Mouse (Mus musculus): ENCODE data around the gene Srsf7.
"Not testable (repeated sequence)": the region's sequence is repeated elsewhere in the genome, so short reads cannot be mapped to it uniquely, and the experiment has no call there.

The Srsf7 gene

DNA sequence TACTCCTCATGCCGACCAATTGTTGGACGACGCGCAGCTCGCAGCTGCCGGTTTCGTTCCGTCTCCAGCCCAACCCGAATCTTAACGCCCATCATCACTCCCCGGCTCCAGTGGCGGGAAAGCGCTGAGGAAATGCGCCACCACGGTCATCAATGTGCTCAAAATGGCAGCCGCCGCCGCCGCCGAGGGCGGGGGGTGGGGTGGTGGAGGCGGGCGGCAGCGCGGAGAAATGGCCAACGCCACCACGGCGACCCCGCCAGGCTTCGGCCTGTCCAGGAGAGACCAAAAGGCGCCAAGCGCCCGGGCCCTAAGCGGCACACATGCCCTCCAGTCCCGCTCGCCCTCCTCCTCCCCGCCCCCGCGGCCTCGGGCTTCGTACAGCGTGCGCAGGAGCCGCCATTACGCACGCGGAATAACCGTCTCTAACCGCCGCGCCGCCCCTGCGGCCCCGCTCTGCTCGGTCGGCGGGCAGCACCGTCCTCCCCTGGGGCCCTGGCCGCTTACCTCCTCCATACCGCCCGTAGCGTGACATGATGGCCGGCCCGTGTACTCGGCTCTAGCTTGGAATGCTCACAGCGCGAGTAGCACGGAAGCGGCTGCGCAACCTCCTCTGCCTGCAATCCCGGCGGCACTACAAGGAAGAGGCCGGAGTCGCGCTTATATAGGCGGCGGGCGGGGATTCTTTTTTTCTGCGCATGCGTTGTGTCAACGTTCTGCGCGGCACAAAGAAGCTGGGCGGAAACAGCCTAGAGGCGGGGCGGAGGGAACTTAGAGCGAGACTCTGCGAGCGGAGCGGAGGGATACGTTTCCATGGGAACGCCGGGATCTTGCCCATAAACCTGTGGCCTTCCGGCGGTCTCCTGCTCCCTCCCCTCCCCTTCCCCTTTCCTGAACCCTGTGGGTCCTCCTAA lies at the start of gene Srsf7, which contains the start of gene Ttc39d:
Gene Srsf7 (minus strand): TSS at position 637 of the 911 bp plus-strand sequence.
Gene Ttc39d (plus strand): TSS at position 790 of the 911 bp plus-strand sequence.
- DNase-seq (ENCODE audit: low spot score in 2 of 2) = peak; percentile 96 to 98

GRCm38 (mm10) chr17:80255208-80255607 lies 48.1 kb upstream of the Srsf7 start:
- DNase-seq (ENCODE audit: low spot score in 2 of 2) = no peak

DNA sequence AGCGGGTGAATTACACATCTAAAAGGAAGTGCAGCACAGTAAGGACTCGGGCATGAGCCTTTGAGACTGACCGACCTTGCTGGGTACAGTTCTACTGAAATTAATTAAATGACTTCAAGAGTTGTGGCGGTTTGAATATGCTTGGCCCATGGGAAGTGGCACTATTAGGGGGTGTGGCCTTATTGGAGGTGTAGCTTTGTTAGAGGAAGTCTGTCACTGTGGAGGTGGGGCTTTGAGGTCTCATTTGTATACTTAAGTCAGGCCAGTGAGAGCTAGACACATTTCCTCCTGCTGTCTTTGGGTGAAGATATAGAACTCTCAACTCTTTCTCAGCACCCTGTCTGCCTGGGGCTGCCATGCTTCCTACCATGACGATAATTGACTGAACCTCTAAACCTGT lies 47.3 kb upstream of the Srsf7 start:
- no peak for DNase-seq (ENCODE audit: low spot score in 2 of 2)

- no peak for DNase-seq (ENCODE audit: low spot score in 2 of 2)
Measured at GRCm38 (mm10) chr17:80252757-80253525, 45.8 kb upstream of the Srsf7 start.

DNA sequence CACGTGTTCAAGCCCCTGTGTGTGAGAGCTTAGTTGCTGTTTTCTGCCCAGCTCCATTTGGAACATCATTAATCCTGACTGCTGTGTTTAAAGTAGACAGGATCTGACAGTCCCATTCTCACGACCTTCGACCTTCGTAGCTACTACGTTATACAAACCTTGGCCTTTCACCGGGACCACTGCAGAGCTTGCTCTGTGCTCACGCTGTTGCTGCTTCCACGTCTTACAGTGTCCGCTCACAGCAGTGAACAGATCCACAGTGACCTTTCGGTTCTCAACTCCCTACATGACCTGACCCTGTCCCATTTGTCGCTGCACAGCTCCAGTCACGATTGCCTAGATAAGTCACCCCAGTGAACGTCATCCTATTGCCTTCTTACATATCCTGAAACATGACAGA lies 36.0 kb upstream of the Srsf7 start:
- DNase-seq (ENCODE audit: low spot score in 2 of 2) = no peak

DNA sequence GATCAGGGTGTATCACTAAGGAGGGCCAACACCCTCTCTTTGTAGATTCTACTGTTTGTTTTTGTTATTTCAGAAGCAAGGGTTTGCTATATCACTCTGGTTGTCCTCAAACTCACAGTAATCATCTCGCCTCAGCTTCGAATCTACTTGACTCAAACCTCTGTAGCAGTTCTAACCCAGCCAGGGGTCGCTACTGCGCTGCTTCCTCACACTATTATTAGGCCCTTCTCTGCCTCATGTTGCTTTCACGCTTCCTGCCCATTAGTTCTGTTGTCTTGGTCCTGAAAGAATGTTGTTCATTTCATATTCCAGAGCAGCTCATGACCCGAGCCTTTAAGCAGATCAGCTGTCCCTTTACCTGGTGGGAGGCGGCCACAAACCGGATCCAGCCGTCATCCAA lies 34.5 kb upstream of the Srsf7 start:
- no peak for DNase-seq (ENCODE audit: low spot score in 2 of 2)

DNA sequence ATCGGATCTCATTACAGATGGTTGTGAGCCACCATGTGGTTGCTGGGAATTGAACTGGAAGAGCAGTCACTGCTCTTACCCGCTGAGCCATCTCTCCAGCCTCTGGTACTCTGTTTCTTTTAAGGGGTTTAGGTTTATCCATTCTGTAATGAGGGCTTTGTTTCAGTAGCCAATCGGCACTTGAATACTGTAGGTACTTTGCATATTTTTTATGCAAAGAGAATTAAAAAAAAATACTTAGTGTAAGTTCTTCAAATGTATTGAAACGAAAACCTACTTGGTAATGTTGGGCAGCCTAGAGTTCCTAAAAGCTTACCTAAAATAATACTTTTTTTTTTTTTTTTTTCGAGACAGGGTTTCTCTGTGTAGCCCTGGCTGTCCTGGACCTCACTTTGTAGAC lies 30.4 kb upstream of the Srsf7 start:
- DNase-seq (ENCODE audit: low spot score in 2 of 2) = no peak

DNA sequence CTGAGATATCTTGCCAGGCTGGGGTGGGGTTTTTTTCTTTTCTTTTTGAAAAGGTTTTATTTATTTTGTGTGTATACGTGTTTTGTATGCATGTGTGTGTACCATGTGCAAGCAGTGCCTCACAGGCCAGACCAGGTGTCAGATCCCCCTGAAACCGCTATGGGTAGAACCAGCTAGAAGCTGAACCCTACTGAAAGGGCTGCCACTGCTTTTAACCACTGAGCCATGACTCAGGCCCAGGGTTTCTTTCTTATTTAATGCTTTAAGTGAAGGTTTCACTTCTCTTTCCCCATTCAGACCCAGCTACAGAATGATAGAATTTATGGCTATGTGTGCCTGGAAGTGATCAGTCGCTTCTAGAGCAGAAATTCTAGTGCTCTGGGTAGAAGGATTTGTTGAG lies 29.7 kb upstream of the Srsf7 start:
- no peak for DNase-seq (ENCODE audit: low spot score in 2 of 2)

GRCm38 (mm10) chr17:80235477-80235876 lies 28.4 kb upstream of the Srsf7 start:
- DNase-seq (ENCODE audit: low spot score in 2 of 2) = no peak

GRCm38 (mm10) chr17:80234376-80234775 lies 27.3 kb upstream of the Srsf7 start:
- no peak for DNase-seq (ENCODE audit: low spot score in 2 of 2)

GRCm38 (mm10) chr17:80233844-80234243 lies 26.7 kb upstream of the Srsf7 start:
- DNase-seq (ENCODE audit: low spot score in 2 of 2) = no peak

- DNase-seq (ENCODE audit: low spot score in 2 of 2) = no peak
Measured at GRCm38 (mm10) chr17:80229396-80229795, 22.3 kb upstream of the Srsf7 start.

- not testable (repeated sequence) for DNase-seq (ENCODE audit: low spot score in 2 of 2)
Measured at GRCm38 (mm10) chr17:80225142-80225541, 18.0 kb upstream of the Srsf7 start.

DNA sequence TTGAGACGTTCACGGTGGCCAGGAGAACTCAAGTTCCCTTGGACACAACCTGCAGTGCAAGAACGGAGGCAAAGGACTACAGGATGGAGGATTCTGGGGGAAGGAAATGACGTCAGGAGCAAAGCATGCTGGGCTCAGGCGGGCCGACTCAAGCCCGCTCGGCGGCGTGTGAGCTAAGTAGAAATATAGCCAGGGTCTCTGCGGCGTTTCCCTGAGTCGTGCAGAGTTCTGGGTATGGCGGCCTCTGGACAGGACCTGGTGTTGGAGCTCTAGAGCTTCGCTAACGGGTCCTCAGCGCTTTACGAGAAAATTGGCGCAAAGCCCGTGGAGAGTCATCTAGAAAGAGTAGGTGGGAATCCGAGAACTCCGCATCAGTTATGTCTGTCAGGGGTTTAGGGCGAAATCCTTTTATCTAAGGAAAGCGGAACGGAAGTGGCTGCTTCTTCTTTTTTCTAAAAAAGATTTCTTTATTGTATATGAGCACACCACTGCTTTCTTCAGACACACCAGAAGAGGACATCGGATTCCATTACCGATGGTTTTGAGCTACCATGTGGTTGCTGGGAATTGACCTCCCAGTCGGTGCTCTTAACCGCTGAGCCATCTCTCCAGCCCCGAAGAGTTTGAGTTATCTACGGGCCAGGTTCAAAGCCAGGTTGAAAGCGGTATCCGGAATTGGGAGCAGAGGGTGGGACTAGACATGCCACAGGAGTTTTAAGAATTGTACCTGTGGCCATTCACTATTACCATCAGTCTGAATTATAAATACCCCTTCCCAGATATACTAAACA lies 17.4 kb upstream of the Srsf7 start, which contains the start of gene Gemin6:
Gene Gemin6 (plus strand): TSS at position 116 of the 791 bp plus-strand sequence.
- DNase-seq (ENCODE audit: low spot score in 2 of 2) = peak; percentile 52 to 69

DNA sequence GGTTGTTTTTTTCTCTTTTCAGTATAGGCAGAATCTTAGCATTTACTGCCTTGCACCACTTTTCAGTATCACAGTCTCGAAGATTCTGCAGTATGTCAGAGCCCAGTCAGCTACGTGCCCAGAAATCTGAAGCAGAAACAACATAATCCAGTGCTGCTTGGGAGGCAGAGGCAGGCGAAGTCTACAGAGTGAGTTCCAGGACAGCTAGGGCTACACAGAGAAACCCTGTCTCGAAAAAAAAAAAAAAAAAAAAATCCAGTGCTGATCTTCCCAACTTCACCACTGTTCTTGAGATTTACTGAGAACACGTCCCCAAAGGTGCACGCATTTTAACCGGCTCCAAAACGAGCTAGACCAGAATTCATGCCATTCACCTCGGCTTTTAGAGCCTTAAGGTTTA lies 16.7 kb upstream of the Srsf7 start:
- no peak for DNase-seq (ENCODE audit: low spot score in 2 of 2)

DNA sequence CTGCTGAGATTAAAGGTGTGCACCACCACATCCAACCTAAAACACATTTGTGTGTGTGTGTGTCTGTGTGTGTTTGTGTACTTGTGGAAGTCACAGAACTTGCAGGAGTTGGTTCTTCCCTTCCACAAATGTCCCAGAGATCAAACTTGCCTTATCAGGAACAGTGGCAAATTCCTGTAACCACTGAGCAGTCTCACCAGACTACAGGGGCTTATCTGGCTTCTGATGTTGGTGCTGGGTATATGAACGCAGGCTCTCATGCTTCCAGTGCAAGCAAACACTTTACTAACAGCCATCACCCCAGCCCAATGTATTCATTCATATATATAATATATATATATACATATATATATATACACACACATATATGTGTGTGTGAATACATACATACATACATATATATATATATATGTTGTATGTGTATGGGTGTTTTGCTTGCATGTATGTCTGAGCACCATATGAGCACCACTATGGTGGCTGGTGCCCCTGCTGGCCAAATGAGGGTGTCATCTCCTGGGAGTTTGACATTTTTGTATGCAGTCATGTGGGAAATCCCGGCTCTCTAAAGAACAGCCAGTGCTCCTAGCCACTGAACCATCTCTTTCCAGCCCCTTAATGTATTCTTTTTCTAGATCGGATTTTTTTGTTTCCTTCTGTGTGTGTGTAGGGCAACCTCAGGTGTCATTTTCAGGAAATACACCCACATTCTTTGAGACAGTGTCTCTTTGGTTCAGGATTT lies 15.0 kb upstream of the Srsf7 start:
- peak in 1 of 2 experiments; percentile 15 for DNase-seq (ENCODE audit: low spot score in 2 of 2)

DNA sequence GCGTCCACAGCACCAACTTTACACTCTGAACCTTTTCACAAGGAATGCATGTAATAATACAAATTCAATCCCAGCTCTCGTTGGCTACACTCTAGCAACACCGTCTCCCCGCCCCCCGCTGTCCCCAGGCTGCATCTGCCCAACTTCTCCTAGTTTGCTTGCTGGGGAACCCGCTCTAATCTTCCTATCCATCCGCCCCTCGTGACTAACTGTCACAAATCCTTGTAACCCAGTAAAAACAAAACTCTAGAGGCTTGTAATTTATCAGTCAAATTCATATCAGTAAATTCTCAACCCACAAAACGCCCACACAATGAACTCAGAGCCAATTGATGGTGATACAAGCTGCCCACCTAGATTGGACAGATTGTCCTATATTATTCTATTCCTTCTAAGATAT lies 14.1 kb upstream of the Srsf7 start:
- DNase-seq (ENCODE audit: low spot score in 2 of 2) = no peak

DNA sequence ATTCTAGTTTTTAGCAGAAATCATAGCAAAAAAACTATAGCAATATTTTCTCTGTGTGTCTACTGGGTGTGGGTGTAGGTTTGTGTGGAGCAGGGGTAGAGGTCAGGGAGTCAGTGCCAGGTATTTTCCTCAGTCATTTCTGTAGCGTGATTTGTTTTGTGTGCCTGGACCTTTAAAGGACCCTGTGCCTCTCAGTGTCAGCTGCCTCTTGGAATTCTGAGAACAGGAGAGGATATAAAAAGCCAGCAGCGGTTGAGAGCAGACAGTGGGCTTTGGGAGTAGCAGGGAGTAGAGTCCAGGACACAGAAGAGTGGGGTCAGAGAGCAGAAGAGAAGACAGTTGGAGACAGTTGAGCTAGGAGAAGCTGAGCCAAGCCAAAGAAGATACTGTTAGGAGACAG lies 13.0 kb upstream of the Srsf7 start:
- DNase-seq (ENCODE audit: low spot score in 2 of 2) = no peak

- DNase-seq (ENCODE audit: low spot score in 2 of 2) = not testable (repeated sequence)
Measured at GRCm38 (mm10) chr17:80213998-80214397, 6.9 kb upstream of the Srsf7 start.

DNA sequence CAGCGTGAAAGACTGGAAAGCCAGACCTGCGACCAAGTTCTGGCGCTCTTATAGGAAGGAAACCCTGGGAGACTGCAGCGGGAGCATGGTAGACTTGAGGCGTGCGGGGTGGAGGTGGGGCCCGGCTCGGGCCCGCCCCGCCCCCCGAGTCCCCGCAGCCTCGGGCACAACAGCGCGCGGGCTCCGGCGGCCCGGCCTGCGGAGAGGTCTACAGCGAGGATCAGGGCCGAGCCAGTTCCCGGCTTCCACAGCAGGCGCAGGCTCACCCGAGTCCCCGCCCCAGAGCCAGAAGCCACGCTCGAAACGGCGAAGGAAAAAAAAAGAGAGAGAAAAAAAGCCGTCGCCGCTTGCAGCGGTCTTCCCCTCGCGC lies 821 bp downstream of the Srsf7 start:
- DNase-seq (ENCODE audit: low spot score in 2 of 2) = peak; percentile 16 to 46

GRCm38 (mm10) chr17:80205657-80206056 lies 1.4 kb downstream of the Srsf7 start:
- DNase-seq (ENCODE audit: low spot score in 2 of 2) = no peak

Measured in spleen, postnatal 14 days (tissue).